Mouse (Mus musculus): ENCODE measurements around the gene Tubgcp6.

GRCm38 (mm10) chr15:89098616-89099015, 24.3 kb downstream of the Tubgcp6 start:
- TF ChIP-seq CTCF (IDR thresholded peaks at IDR 0.05; ENCODE audit: low read depth, low read length): no peak
- TF ChIP-seq EP300 (IDR thresholded peaks at IDR 0.05; ENCODE audit: insufficient read depth, low read depth, low read length): no peak
- TF ChIP-seq POLR2A (IDR thresholded peaks at IDR 0.05; ENCODE audit: insufficient read depth, low read length): no peak

All from ES-Bruce4 (cell line).